Mouse (Mus musculus) left cerebral cortex, postnatal 10 days (tissue): ENCODE measurements at regions not wholly inside any gene's neighbourhood (a gene's known extent, or its start where the extent isn't known, plus 50 kb on each side); places are given as distances from the start of the nearest gene placed in this dataset.
"Not testable (repeated sequence)": the region's sequence is repeated elsewhere in the genome, so short reads cannot be mapped to it uniquely, and the experiment has no call there.

ENCODE experiments used
- DNase-seq, 2 experiments: peaks; one replicate each; pipeline ENCODE4 v3.0.0; 2021 to 2022; ENCODE audit warnings: low spot score in 2 of 2, mixed read lengths in 1 of 2; ENCODE audit errors: extremely low spot score in 1 of 2
- intact Hi-C: fragments of 180-260 bp; cut with DNase I; formaldehyde crosslinking; loops from one replicate; pipeline ENCODE4 v1.15.1; 2025

DNA sequence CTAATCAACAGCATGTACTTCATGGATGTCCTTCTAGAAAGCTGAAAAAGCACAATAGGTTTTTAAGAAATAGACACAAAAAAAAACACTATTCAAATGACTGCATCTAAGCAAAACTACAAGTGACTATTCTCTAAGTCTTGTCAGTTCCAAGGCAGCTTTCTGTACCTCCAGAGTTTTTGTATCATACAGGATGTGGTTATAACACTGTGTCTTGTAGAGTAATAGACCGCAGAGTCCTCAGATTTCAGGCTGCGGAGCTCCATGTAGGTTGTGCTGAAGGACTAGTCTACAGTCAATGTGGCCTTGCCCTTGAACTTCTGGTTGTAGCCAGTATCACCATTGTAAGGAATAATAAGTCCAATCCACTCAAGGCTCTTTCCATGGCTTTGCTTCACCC, 1137.7 kb upstream of the Zfp386 start:
- intact Hi-C loops: not testable (repeated sequence)

DNA sequence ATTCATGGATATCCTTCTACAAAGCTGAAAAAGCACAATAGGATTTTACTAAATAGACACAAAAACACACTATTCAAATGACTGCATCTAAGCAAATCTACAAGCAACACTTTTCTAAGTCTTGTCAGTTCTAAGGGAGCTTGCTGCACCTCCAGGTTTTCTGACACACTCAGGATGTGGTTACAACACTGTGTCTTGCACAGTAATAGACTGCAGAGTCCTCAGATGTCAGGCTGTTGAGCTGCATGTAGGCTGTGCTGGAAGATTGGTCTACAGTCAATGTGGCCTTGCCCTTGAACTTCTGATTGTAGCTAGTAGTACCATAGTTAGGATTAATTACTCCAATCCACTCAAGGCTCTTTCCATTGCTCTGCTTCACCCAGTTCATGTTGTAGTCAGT, 1133.1 kb upstream of the Zfp386 start:
- intact Hi-C loops, DNase-seq: not testable (repeated sequence)

More for the DNA sequence above, 1137.7 kb upstream of the Zfp386 start:
- not testable (repeated sequence) for DNase-seq

DNA sequence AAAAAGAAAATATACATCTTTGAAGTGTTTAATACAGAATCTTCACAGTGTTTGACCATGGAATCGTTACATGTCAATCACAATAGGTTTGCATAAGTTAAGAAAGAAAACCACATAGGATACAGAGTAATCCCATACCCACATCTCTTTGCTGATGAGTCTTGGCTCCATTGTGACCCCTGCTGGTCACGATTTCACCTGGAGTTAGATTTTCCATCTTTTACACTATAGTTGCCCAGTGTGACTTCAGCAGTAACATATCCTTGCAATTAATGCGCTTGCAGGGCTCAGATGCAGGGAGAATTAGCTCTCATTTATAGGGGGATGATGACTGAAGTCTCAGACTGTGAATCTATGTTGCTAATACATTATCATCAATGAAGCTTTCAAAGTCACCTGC, 1119.8 kb upstream of the Zfp386 start:
- intact Hi-C loops: no loop called here
- DNase-seq: no peak

DNA sequence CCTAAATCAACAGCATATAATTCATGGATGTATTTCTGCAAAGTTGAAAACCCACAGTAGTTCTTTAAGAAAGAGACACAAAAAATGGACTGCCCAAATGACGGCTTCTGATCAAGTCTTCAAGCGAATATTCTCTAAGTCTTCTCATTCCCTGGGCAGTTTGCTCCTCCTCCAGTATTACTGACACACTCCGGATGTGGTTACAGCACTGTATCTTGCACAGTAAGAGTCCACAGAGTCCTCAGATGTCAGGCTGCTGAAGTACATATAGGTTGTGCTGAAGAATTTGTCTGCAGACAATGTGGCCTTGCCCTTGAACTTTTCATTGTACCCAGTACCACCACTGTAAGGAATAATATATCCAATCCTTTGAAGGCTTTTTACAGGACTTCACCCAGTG, 1115.4 kb upstream of the Zfp386 start:
- no peak for DNase-seq
- intact Hi-C loops: no loop called here

DNA sequence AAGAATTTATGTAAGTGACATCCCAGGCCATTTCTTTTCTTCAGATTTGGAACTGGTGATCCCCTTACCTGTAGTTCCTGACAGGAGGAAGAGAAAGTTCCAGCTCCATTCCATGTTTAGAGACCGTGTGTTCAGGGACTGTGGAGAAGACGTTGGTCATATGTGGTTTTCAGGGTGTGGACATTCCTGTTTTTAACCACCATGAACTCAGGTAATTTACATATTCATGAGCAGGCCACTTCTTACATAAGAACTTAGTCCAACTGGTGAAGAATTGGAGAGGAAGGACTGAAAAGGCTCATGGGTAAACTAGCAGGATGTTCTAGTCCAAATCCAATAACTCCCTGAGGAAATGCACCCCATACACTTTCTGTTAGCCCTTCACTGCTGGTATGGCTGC, 1114.9 kb upstream of the Zfp386 start:
- no peak for DNase-seq
- intact Hi-C loops: no loop called here

DNA sequence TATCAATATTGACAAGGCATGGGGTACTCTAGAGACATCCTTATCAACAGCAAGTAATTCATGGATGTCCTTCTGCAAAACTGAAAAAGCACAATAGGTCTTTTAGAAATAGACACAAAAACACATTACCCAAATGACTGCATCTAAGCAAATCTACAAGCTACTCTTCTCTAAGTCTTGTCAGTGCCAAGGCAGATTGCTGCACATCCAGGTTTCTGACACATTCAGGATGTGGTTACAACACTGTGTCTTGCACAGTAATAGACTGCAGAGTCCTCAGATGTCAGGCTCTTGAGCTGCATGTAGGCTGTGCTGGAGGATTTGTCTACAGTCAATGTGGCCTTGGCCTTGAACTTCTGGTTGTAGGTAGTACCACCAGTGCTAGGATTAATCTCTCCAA, 1110.7 kb upstream of the Zfp386 start:
- DNase-seq, intact Hi-C loops: not testable (repeated sequence)

DNA sequence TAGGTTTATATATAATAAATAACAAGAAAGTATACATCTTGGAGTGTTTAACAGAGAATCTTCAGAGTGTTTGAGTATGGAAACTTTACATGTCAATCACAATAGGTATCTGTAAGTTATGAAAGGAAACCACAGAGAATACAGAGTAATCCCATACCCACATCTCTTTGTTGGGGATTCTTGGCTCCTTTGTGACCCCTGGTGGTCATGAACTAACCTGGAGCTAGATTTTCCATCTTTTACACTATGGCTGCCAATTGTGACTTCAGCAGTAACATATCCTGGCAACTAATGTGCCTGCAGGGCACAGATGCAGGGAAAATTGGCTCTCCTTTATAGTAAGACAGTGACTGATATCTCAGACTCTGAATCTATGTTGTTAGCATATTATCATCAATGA, 1107.9 kb upstream of the Zfp386 start:
- DNase-seq: no peak
- intact Hi-C loops: no loop called here

DNA sequence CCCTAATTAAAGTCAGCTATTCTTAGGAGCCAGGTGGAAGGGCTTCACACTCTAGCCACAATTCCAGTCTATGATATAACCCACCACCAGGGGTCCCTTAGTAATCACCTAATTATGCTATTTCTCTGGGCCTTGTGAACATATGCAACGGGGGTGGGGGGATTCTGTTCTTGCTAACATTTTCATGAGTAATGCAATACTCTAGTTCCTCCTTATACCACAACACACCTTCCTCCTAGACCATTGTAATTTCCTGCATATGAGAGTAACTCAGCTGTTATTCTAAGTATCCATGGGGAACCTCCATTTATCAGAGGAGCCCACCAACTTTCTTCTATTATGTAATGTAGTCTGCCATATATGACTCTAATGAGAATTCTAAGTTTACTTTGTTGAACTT, 1085.4 kb upstream of the Zfp386 start:
- no peak for DNase-seq
- intact Hi-C loops: no loop called here

DNA sequence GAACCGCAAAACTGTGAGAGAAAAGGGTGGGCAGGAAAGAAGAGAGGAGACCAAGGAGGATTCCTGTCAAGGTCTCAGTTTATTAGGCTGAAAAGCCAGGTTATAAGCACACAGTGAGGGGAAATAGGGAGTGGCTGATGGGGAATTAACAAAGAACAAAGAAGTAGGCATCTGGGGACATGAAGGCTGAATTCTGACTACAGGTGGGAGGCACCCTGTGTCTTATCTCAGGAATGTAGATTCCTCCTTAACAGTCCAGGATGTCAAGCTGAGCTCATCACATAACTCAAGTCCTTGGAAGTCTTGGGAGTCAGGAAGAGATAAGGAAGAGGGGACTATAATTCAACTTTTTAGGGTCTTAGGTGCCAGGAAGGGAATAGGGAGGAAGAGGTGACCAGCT, 1083.3 kb upstream of the Zfp386 start:
- DNase-seq, intact Hi-C loops: not testable (repeated sequence)

DNA sequence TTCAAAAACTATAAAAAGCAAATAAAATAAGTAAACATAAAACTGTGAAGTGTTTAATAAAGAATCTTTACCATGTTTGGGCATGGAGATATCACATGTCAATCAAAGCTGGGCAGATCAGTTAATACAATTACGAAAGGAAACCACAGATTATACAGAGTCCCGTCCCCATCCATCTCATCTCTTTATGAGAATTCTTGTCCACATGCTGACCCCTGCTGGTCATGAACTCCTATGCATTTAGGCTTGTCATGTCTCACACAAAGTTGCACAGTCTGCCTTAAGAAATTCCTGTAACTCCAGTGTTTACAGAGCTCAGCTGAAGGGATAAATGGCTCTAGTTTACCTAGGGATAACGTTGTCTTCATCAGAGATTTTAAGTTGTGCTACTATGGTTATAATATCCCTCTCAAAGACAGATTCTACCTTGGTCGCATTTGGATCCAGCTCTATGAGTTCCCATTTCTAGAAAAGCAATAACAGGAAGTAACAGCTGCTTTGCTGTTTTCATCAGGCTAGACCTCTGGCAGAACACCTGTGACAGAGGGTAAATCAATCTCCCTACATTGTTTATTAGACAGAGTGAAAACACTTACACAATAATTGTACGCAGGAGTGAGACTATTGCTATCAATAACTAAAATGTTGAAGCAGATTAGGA, 1065.9 kb upstream of the Zfp386 start:
- no peak for DNase-seq
- intact Hi-C loops: no loop called here

DNA sequence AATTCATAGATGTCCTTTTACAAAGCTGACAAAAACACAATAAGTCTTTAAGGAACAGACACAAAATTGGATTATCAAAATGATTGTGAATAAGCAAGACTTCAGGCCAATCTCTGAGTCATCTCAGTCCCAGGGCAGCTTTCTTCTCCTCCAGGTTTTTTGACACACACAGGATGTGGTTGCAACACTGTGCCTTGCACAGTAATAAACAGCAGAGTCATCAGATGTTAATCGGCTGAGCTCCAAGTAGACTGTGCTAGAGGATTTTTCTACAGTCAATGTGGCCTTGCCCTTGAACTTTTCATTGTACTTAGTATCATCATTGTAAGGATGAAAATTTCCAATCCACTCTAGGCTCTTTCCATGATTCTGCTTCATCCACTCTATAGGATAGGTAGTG, 1056.6 kb upstream of the Zfp386 start:
- intact Hi-C loops: no loop called here
- no peak for DNase-seq

DNA sequence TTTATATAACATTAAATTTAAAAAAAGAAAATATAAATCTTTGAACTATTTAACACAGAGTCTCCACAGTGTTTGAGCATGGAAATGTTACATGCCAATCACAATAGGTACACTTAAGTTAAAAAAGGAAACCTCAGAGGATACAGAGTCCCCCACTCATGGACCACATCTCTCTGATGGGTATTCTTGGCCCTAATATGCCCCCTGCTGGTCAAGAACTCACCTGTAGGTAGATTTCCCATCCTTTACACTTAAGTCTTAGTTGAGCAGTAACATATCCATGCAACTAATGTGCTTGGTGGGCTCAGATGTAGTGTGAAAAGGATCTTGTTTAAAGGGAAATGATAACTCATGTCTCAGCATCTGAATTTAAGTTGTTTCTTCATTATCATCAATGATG, 1050.7 kb upstream of the Zfp386 start:
- intact Hi-C loops: no loop called here
- no peak for DNase-seq

DNA sequence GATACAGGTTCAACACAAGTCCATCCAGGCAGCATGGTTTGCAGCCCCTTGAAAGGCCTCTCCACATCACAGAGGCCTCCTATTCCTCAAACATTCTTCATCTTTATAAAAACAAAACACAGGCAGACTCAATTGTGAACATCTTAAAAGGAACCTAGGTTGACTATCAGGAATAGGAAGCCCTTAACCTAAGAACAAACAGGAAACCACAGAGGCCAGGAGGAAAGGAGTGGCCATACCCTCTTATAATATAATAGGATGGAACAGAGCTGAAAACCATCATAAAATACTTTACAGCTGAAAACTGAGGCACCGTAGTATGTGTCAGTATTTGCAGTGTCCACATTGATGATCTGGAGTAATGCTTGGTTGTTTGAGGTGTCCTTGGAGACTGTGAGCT, 1044.4 kb upstream of the Zfp386 start:
- intact Hi-C loops: no loop called here
- DNase-seq: no peak

DNA sequence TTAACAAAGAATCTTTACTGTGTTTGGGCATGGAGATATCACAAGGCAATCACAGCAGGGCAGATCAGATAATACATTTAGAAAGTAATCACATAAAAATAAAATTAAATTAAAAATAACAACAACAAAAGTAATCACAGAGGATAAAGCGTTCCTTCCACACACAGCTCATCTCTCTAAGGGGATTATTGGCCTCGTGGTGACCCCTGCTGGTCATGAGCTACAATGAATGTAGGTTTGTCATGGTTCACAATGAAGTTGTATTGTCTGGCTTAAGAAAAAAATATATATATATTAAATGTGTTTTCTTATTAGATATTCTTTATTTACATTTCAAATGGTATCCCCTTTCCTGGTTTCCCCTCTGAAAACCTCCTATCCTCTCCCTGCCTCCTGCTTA, 1039.1 kb upstream of the Zfp386 start:
- DNase-seq: no peak
- intact Hi-C loops: no loop called here

DNA sequence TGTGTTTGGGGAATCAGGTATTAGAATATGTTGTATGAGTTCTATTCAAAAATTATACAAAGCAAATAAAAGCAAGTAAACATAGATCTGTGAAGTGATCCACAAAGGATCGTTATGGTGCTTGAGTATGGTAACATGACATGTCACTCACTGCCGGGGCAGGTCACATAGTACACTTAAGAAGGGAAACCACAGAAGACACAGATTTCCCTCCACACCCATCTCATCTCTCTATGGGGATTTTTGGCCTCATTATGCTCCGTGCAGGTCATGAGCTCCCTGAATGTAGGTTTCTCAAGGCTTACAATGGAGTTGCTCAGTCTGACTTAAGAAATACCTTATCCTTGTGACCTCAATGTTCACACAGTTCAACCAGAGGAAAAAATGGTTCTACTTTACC, 1034.8 kb upstream of the Zfp386 start:
- no peak for DNase-seq
- intact Hi-C loops: no loop called here

DNA sequence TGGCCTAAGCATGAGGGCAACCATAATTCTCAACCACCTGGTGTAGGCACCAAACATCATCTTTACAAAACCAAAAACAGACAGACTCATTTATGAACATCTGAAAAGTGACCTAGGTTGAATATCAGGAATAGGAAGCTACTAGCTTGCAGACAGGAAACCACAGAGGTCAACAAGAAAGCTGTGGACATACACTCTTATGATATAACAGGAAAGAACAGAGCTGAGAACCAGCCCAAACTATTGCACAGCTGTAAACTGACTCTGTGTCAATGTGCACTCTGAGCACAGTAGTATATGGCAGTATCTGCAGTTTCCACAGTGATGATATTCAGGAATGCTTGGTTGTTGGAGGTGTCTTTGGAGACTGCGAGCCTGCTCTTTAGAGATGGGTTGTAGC, 1023.8 kb upstream of the Zfp386 start:
- no peak for DNase-seq
- intact Hi-C loops: no loop called here

DNA sequence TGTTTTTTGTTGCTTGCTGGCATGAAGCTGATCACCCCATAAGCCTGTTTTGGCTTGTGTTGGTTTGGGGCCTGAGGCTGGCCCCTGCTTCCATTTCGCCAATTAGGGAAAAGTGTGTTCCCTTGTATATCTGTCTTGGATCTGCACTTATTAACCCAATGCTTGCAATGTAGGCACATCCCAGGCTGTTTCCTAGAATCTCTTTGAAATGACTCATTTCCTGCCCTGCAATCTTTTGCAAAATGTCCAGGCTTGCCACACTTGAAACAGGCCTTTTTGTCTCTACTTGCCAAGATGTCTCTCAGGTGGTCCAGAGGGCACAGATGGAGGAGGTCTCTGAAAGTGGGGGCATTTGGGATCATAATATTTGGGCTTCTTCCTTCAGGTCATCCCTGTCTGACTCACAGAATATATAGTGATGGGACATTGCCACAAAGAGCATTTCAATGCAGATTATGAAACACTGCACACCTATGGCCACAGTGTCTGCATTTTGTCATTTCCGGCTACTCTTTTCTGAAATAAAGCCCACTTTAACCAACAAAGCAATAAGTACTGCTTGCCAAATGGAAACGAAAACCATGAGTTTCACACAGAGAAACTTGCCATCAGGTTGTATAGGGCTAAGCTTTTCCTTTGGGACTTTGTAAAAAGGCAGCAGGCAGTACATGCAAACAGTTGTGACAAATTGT, 1012.9 kb upstream of the Zfp386 start:
- DNase-seq: no peak
- intact Hi-C loops: no loop called here

DNA sequence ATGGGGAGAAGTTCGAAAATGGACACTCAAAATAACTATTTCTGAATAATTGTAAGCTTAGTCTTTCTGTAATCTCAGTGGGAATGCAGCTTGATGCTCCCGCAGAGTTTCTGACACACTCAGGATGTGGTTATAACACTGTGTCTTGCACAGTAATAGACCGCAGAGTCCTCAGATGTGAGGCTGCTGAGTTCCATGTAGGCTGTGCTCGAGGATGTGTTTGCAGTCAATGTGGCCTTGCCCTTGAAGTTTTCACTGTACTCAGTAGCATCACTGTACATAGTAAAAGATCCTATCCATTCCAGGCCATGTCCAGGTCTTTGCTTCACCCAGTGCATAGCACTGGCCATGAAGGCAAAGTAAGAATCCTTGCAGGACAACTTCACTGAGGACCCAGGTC, 992.4 kb upstream of the Zfp386 start:
- intact Hi-C loops: no loop called here
- DNase-seq: no peak

DNA sequence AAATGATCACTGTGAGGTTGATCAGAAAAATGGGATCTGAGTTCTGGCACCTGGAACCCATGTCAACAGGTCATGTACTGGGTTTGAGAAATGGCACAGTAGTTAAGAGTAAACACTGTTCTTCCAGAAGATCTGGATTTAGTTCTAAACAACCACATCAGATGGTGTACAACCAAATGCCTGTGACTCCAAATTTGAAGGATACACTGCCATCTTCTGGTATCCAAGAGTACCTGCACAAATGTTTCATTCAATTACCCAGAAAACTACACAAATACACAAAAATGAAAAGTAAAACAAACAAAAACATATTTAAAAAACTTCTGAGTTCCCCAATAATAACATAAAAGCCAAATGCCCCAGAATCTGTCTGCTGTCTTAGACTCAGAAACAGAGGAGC, 987.6 kb upstream of the Zfp386 start:
- DNase-seq, intact Hi-C loops: not testable (repeated sequence)

DNA sequence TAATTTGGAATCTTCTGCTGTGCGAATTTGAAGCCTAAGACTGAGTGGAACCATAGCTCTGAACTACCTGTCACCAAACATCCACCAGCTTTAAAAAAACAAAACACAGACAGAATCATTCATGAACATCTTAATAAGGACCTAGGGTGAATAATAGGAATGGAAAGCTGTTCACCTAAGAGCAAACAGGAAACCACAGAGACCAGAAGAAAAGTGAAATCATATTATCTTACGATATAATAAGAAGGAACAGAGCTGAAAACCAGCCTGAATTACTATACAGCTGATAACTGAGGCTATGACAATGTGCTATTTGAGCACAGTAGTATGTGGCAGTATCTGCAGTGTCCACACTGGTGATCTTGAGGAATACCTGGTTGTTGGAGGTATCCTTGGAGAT, 980.3 kb upstream of the Zfp386 start:
- DNase-seq: no peak
- intact Hi-C loops: no loop called here

DNA sequence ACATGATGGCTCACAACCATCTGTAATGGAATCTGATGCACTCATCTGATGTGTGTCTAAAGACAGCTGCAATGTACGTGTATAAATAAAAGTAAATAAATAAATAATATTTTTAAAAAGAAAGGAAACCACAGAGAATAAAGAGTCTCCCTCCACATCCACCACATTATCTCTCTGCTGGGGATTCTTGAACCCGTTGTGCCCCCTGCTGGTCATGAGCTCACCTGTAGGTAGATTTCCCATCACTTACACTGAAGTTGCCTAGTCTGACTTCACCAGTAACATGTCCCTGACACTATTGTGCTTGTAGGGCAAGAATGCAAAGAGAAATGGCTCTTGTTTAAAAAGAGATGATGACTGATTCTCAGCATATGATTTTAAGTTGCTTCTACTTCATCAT, 956.1 kb upstream of the Zfp386 start:
- intact Hi-C loops, DNase-seq: not testable (repeated sequence)
